Mouse (Mus musculus): ENCODE measurements at regions not wholly inside any gene's neighbourhood (a gene's known extent, or its start where the extent isn't known, plus 50 kb on each side); places are given as distances from the start of the nearest gene placed in this dataset.

DNA sequence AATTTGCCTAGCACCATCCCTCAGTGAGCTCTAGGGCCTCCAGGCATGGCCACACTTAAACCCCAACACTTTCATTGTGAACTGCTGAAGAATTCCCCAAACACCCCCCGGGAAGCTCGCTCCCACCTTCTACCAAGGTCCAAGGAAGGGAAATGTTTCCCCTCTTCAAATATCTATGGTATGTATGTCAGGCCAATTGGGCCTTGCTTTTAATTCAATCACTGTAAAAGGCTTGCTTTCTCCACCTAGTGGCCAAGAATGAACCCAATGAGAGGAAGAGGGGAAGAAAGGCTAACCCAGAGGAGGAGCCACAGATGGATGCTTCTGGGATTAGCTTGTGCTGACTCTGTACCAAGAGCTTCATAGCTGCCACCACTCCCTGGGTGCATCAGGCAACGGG lies 336.3 kb upstream of the Tgfbr2 start:
- in situ Hi-C loops (cut with MseI, MboI): no loop called here

DNA sequence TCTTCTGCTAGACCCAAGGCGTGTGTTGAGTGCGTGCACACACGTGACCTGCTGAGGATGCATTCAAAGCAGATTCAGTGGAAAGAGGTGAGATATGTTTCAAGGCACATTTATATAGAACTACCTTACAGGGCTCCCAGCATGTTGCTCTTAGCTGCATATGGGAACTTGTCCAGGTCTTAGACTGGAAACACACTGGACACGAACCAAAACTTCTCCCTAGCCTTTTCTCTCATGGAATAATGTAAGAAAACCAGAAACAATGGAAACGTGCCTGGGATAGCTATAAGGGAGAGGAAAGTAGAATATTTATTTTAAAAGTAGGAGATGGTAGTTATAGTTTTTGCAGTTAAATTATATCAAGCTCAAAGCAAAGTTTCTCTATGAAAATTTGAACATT lies 332.6 kb upstream of the Tgfbr2 start:
- in situ Hi-C loops (cut with MseI, MboI): no loop called here

DNA sequence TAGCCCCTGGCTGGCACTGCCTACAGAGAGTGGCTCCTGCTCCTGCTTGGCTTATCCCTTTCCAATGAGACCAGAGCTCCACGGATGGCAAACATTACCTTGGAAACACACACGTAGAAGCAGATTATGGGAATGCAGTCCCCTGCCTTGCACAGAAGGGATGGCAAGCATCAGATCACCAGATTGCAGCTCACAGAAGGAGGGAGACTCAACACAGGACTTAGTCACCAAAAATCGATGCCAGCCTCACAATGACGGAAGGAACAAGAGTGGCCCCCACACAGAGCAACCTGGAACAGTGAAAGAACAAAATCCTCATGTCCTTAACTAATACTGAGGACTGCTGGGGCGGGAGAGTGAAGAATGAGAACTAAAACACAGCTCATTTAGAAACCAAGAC lies 327.7 kb upstream of the Tgfbr2 start:
- in situ Hi-C loops (cut with MseI, MboI): no loop called here

DNA sequence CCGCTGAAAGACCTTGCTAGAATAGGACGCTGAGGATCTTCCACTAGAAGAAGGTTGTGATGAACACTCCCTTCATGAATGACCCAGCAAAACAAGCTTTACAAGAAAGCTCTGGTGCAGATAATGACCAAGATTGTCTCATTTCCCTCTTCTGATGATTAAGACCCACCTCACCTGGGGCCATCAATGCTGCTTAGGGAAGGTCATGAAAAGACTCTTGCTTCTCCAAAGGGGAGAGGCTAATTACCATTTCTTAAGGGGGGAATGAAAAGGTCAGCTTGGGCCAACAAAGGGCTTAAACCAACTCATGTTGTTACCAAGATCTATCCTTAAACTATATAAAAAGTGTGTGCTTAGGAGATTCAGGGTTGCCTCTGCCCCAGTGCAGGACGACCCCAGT lies 325.8 kb upstream of the Tgfbr2 start:
- in situ Hi-C loops (cut with MseI, MboI): no loop called here

DNA sequence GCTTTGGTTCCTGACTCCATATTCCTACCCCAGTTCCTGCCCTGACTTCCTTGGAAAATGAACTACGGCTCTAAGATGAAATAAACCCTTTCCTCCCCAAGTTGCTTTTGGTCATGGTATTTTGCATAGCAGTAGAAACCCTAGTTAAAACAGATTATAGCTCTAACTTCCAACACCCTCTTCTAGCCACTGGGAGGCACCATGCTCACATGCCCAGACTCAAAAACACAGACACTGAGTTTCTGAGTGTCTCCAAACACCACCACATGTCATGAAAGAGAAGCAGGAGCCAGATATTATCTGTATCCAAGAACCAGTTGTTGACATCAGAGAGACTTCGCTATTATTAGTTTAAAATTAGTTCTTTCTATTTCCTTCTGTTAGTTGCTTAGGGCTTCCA lies 316.1 kb upstream of the Tgfbr2 start:
- in situ Hi-C loops (cut with MseI, MboI): no loop called here

DNA sequence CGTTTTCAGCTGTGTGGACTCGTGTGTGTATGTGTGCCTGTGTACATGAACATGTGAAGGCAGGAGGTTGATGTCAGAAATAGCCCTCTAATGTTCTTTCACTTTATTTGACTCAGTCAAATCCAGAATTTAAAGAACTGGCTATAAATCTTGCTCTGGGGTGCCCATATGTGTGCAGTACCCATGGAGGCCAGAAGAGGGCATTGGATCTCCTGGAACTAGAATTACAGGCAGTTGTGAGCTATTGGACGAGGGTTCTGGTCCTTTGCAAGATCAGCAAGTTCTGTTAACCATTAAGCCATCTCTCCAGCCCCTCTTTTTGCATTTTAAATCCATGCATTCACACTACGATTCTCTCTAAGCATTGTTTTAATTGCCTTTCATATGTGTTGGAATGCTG lies 314.6 kb upstream of the Tgfbr2 start:
- in situ Hi-C loops (cut with MseI, MboI): no loop called here

DNA sequence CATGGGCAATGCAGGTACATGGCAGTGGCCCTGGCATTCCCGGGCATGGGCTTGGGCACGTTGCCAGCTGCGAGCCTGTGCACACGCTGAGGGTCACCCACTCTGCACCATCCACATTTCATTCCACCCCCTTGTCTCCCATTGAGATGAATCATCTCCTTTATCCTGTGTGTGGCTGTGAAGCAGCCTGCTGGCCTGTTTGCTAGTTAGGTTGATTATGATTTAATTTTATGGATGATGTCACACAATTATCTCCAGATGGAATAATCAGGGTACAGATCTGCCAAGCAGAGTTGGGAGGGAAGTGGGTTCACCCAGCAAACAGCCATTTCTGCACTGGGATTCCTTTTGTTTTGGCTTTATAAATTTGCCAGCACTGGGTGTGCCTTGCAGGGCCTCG lies 314.1 kb upstream of the Tgfbr2 start:
- in situ Hi-C loops (cut with MseI, MboI): no loop called here

DNA sequence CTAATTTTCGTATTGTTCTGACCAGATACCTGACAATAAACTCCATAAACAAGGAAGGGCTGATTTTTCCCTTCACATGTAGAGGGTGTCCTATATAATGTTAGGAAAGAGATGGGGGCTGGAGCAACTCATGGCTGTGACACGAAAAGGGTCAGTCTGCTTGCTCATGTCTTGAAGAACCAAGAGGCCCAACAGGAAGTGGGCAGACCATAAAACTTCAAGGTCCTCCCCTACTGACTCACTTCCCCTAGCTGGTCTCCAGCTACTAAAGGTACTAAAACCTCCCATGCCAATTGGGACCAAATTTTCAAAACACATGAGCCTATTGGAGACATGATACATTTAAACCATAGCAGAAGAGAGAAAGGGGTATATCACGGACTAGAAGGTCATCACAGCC lies 302.1 kb upstream of the Tgfbr2 start:
- in situ Hi-C loops (cut with MseI, MboI): no loop called here

DNA sequence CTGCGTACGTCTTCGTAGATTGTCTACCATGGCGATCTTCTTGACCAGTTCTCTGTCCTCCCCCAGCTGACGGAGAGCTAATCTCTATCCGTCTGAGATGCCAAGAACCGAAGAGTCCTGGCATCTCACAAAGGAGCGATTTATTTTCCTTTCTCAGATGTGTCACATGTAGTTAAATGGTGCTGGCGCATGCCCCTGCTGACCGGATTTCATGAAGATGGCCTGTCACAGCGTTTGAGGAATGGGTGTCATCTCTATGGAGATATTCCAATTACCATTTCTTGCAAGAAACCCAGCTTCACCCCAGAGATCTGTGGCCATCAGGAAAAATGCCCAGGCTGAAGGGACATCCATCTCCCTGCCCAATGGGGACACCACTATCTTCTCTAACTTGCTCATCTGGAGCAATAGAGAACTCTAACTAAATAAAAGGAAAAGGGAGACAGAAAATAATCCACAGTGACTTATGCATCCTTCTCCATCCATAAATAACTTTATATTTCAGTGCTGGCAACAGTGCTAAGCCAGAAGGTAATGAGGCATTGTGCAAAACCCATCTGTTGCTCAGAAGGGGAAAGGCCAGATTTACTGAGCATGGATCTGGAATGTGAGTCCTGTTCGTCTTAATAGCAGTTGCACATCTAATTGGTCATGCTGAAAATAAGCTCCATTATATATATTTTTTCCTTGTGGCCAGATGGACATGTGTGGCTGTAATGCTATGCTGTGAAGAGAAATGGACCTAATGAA lies 300.2 kb upstream of the Tgfbr2 start:
- in situ Hi-C loops (cut with MseI, MboI): no loop called here

DNA sequence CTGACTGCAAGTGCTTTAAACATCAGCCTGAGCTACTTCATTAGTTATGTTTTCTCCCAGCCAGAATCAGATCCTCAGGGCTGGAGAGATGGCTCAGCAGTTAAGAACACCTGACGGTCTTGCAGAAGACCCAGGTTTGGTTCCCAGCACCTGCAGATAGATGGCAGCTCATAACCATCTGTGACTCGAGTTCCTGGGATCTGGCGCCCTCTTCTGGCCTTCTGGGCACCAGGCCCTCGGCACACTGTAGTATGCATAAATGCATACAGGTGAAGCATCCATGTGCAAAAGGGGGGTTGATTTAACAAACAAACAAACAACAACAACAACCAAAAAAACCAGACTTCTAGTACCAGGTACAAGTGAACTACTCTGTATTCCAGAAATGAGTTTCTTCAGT lies 297.7 kb upstream of the Tgfbr2 start:
- in situ Hi-C loops (cut with MseI, MboI): no loop called here

DNA sequence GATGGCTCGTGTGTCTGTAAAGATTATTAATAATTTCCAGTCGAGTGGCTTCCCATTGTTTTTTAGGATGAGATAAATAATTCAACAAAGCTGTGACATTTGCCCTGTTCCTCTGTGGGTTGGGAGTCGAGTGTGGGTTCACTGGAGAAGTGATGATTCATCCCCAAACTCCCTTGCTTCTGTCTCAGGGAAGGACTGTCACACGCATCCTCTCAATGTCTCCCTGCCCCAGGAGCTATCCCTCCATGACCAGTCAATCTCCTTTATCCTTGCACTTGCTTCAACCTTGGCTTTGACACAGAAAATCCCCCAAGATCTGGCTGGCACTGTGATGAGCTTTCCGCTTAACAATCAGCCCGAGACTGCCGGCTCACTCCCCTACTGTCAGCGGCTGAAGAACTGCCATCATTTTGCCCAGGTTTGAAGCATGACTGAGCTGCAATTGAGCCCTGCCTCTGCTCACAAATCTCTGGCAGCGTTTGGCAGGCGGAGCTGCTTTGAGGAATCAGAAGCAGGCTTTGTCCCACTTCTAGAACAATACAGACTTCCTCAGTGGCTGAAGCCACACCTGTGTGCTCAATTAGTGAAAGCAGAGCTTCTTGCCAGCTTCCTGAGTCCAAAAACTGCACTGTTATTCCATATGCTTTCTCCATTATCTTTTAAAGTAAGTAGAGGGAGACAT lies 293.6 kb upstream of the Tgfbr2 start:
- in situ Hi-C loops (cut with MseI, MboI): no loop called here

DNA sequence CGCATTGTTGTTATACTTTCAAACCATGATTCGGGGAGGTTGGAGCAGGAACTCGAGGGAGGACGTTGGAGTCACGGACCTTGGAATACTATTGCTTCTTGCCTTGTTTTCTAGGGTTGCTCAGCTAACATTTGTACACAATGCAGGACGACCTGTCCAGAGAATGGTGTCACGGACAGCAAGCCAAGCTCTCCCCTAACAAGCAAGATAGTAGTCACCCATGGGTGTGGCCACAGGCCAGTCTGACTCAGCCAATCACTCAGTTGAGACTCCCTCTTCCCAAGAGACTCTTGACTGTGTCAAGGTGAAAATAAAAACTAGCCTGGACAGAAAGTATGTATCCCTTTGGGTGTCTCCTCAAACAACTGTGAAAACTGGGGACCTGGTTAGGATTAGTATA lies 291.2 kb upstream of the Tgfbr2 start:
- in situ Hi-C loops (cut with MseI, MboI): no loop called here

DNA sequence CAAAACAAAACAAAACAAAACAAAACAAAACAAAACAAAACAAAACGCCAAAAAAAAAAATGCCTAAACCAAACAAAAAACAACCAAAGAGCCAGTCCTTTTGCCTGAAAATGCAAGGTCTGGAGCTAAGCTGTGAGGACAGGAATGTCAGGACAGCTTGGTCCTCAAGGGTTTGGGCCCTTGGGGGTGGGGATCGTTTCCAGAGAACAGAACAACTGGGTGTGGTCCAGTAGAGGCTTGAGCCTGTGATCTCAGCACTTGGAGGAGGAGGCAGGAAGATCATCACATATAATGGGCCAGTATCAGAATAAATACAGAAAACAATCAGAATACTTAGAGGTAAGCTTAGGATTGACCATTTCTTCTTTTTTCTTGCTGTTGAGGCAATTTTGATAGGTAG lies 289.5 kb upstream of the Tgfbr2 start:
- in situ Hi-C loops (cut with MseI, MboI): no loop called here

DNA sequence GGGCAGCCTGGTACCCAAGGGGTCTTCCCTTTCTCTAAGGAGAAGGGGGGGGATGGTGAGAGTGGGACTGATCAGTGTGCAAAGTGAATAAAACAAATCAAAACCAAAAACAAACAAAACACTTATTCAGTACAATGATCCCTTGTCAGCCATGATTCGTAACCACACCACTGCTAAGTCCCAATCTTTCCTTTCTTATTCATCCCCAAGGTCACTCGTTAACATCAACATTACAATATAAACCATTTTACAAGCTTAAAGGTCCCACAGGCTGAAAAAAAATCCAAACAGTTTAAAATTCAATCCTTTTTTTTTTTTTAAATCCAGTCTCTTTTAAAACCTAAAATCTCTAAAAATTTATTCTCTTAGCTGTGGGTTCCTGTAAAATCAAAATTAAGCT lies 287.1 kb upstream of the Tgfbr2 start:
- in situ Hi-C loops (cut with MseI, MboI): no loop called here

DNA sequence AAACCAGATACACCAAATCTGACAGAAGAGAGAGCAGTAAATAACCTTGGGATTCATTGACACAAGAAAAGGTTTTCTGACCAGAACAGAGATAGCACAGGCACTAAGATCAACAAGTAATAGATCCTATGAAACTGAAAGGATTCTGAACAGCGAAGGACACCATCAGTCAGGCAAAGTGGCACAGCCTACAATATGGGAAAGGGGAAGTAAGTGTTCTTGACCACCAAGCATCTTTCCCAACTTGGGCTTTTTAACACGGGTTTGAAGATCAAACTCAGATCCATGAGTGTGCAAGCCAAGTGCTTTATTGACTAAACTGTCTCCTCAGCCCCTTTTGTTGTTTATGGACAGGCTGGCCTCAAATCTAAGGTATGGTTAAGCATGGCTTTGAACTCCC lies 284.9 kb upstream of the Tgfbr2 start:
- in situ Hi-C loops (cut with MseI, MboI): no loop called here

DNA sequence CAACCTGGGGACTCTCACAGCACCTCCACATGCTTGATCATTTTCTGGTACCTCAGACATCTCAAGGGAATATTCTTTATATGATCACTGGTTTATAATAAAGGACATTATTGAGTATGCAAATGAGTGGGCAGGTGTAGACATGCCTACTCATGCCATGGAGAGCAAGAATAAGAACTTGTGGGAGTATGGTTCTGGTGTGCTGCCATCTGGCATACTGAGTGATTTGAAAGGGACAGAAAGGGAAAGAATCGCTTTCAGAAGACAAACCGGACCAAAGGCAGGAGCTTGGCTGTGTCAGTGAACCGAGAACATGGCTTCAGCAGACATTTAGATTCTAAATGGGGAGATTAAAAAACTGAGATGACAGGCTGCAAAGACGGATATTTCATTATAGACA lies 276.9 kb upstream of the Tgfbr2 start:
- in situ Hi-C loops (cut with MseI, MboI): no loop called here

DNA sequence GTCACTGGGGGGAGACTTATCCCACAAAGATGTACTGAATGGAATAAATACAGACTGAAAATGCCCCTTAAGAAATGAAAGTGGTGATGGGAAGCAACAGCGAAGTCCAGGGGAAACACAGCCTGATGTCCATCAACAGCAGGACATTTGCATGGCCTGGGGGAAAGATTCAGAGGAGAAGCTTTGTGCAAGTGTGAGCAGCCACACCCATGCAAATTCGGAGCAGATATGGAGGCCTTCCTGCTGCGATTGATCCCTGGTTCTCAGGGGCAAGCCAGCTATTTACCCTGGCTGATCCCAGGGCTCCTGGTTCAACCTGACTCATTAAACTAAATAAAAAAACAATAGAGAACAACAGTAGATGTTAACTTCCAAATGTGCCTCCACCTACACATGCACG lies 275.7 kb upstream of the Tgfbr2 start:
- in situ Hi-C loops (cut with MseI, MboI): no loop called here

DNA sequence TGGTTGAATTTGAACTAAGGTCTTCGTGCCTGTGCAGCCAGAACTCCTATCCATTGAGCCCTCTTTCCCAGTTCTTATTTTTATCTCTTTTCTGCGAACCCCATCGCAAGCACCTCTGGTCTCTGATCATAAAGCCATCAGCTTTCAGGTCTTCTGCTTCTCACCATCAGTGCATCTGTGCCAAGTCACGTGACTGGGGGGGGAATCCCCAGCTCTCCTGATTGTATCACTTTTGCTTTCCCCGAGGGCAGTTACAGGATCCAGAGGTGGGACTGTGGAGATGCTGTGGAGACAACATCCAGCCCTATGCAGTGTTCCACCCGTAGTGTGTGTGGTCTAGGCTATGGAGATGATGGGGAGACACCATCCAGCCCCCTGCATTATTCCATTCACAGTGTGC lies 272.6 kb upstream of the Tgfbr2 start:
- in situ Hi-C loops (cut with MseI, MboI): no loop called here

DNA sequence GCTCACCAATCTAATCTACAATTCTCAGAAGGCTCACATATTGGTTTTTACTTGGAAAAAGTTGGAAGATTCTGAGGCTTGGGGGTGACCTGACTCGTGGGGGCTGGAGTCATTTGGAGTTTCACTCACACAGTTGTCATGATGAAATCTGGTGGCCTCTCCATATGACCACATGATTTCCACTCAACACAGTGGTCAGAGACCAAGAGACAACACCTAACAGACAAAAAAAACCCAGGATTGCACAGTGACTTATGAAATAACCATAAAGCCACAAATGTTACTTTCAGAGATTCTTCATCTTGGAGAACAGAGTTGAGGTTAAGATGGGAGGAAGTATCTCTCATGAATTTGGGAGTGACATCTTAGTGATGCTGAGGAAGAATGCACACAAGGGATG lies 263.4 kb upstream of the Tgfbr2 start:
- in situ Hi-C loops (cut with MseI, MboI): no loop called here

DNA sequence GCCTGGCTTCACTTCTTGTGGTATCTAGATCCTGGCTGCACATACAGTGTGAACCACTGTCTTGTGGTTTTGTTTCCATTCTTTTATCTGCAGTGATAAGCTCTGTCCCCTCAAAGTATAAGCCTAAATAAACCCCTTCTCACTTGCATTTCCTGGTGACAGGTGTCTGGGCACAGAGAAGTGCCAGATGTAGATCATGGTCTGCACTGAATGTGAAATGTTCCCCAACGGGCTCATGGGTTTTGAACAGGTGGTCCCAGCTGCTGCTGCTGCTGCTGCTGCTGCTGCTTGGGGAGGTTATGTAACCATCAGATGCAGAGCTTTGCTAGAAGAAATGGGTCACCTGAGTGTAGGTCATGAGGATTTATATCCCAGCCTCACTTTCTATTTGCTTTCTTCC lies 259.3 kb upstream of the Tgfbr2 start:
- in situ Hi-C loops (cut with MseI, MboI): no loop called here

DNA sequence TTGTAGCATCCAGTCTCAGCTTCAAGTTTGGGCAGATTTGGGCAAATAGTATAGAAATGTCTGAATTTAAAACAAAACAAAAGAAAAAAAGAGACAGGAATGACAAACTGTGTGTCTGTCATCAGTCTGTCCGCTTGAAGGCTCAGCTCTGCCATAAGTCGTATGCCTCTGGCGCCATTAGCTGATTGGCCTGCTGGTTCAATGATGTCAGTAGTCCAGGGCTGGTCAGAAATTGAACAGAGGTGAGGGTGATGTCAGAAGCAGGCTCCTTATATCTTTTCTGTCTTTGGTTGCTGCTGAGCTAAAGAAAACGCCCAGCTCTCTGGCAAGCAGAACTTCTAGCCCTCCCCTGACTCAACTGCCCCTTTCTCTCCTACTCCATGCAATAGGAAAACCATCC lies 253.9 kb upstream of the Tgfbr2 start:
- in situ Hi-C loops (cut with MseI, MboI): loop anchor here in 1 of 2 experiments (10.0 kb wide), 1 partner anchor 126 kb away; no protein-coding TSS in a partner anchor

DNA sequence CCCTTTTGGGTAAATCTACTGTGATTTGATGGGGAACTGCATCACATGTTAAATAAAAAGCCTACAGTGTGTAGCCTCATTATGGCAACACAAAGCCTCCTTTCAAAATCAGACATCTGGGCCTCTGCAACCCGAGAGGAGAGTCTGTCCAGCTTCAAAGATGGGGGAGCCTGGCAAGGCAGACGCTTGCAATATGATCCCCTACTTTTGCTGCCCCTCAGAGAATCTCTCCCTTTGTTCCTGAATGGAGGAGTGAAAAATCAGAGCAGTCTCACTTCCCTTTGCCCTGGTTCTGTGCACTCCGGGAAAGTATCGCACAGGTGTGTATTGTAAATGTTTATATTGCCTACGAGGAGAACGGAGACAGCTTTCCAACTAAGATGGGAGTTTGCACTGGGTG lies 253.3 kb upstream of the Tgfbr2 start:
- in situ Hi-C loops (cut with MseI, MboI): loop anchor here in 1 of 2 experiments (10.0 kb wide), 1 partner anchor 126 kb away; no protein-coding TSS in a partner anchor

DNA sequence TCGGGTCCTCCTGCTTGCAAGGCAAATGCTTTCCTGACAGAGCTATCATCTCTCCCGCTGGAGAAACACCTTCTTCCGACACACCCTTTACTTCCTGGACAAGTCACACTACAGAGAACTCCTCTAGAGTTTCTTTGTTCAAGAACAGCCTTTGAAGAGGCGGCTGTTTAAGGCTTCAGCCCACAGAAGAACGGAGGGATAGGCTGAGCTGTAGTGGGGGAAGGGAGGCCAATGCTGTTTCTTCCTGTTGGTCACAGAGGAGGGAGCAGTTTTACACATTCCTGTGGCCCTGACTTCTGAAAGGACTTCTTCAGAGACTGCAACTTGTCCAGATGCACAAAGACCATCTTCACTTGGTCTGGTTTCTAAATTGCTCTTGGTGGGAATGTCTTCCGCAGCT lies 252.1 kb upstream of the Tgfbr2 start:
- in situ Hi-C loops (cut with MseI, MboI): loop anchor here in 1 of 2 experiments (10.0 kb wide), 1 partner anchor 128 kb away; no protein-coding TSS in a partner anchor

Measured in mouse trophoblast stem cell (cell line).